Mouse (Mus musculus) cortical plate, adult 2 months (tissue): ENCODE measurements around the gene Tmcc3. TPM values are rescaled to one million over a fixed set of nuclear protein-coding genes. Genes with fewer than 3 reads are reported as not detected.
A peak's percentile ranks its signal among the peaks of the same experiment; 100 is the strongest.

Experiments used
- H3K27ac ChIP-seq: fragments of 200-500 bp; 2 replicates; pipeline ENCODE4 v1.5.1; 2012; ENCODE audit warnings: low read length, control low read depth, inconsistent platforms; ENCODE audit not compliant: insufficient read depth
- H3K4me1 ChIP-seq: fragments of 200-500 bp; 2 replicates; pipeline ENCODE4 v1.6.1; 2011; ENCODE audit warnings: low read length; ENCODE audit not compliant: control insufficient read depth, insufficient read depth
- H3K4me3 ChIP-seq: fragments of 200-500 bp; 2 replicates; pipeline ENCODE4 v1.5.1; 2011; ENCODE audit warnings: mild to moderate bottlenecking, low read length, control low read depth; ENCODE audit not compliant: insufficient read depth
- CTCF ChIP-seq: fragments of 200-500 bp; IDR thresholded peaks from 2 replicates; pipeline ENCODE4 v1.5.1; 2011; ENCODE audit warnings: mild to moderate bottlenecking, control low read depth, low read length; ENCODE audit not compliant: insufficient read depth; ENCODE audit errors: extremely low read depth
- POLR2A ChIP-seq: fragments of 200-500 bp; IDR thresholded peaks from 2 replicates; pipeline ENCODE4 v1.6.1; 2011; ENCODE audit warnings: mild to moderate bottlenecking, low read length, control low read depth; ENCODE audit not compliant: insufficient read depth; ENCODE audit errors: extremely low read depth
- polyA plus RNA-seq: library from polyadenylated mRNA; depleted of rRNA; stranded (reverse); fragments of >200 nt; gene quantifications from 2 replicates; pipeline ENCODE4 v1.2.3, GENCODE M21; 2012

Gene Tmcc3
- polyA plus RNA-seq, 1 experiment, result 28.5 TPM

- no peak overlapping the region for H3K4me3 ChIP-seq
- H3K27ac ChIP-seq, result no peak overlapping the region
- peaks cover 2% of the 10 kb centered on the region; the same call in 1 of the 2 replicates for H3K4me1 ChIP-seq
- TF ChIP-seq POLR2A (no peak), CTCF (no peak)
Measured at GRCm38 (mm10) chr10:94352877-94353853, 41.4 kb downstream of the Tmcc3 start.

- peaks cover 2% of the 10 kb centered on the region; the same call in 1 of the 2 replicates for H3K4me1 ChIP-seq
- TF ChIP-seq POLR2A (no peak), CTCF (no peak)
- no peak overlapping the region for H3K4me3 ChIP-seq
- no peak overlapping the region for H3K27ac ChIP-seq
Measured at GRCm38 (mm10) chr10:94354005-94354404, 42.3 kb downstream of the Tmcc3 start.

GRCm38 (mm10) chr10:94354427-94354826, 42.7 kb downstream of the Tmcc3 start:
- Histone ChIP-seq H3K27ac (no peak overlapping the region), H3K4me3 (no peak overlapping the region), H3K4me1 (peaks cover 2% of the 10 kb centered on the region; the same call in 1 of the 2 replicates)
- TF ChIP-seq POLR2A (no peak), CTCF (no peak)

GRCm38 (mm10) chr10:94356504-94357169, 44.9 kb downstream of the Tmcc3 start:
- Histone ChIP-seq H3K4me3 (no peak overlapping the region), H3K4me1 (no peaks in the 10 kb centered on the region), H3K27ac (no peak overlapping the region)
- no peak for TF ChIP-seq CTCF
- TF ChIP-seq POLR2A, result no peak

GRCm38 (mm10) chr10:94360664-94361063, 48.9 kb downstream of the Tmcc3 start:
- Histone ChIP-seq H3K4me1 (no peaks in the 10 kb centered on the region), H3K4me3 (no peak overlapping the region), H3K27ac (no peak overlapping the region)
- TF ChIP-seq CTCF, result no peak
- no peak for TF ChIP-seq POLR2A

GRCm38 (mm10) chr10:94371293-94371692, 59.5 kb downstream of the Tmcc3 start:
- H3K4me1 ChIP-seq, result no peaks in the 10 kb centered on the region
- no peak for TF ChIP-seq POLR2A
- no peak for TF ChIP-seq CTCF
- H3K27ac ChIP-seq, result no peak overlapping the region
- no peak overlapping the region for H3K4me3 ChIP-seq

- no peak overlapping the region for H3K27ac ChIP-seq
Measured at GRCm38 (mm10) chr10:94376941-94377340, 65.2 kb downstream of the Tmcc3 start.

GRCm38 (mm10) chr10:94377844-94378243, 66.1 kb downstream of the Tmcc3 start:
- TF ChIP-seq CTCF, result no peak
- TF ChIP-seq POLR2A, result no peak
- no peak overlapping the region for H3K4me3 ChIP-seq
- no peak overlapping the region for H3K27ac ChIP-seq
- H3K4me1 ChIP-seq, result no peaks in the 10 kb centered on the region

More at GRCm38 (mm10) chr10:94376941-94377340, 65.2 kb downstream of the Tmcc3 start:
- H3K4me1 ChIP-seq, result no peaks in the 10 kb centered on the region
- no peak for TF ChIP-seq CTCF
- no peak for TF ChIP-seq POLR2A
- no peak overlapping the region for H3K4me3 ChIP-seq

- peak; percentile 38; the same call in 1 of the 2 replicates for TF ChIP-seq CTCF
- TF ChIP-seq POLR2A, result peak; percentile 43; the same call in 1 of the 2 replicates
- H3K4me3 ChIP-seq, result no peak overlapping the region
- no peaks in the 10 kb centered on the region for H3K4me1 ChIP-seq
- H3K27ac ChIP-seq, result no peak overlapping the region
Measured at GRCm38 (mm10) chr10:94378383-94378782, 66.6 kb downstream of the Tmcc3 start.
